Mouse (Mus musculus): ENCODE results near the gene Nfe2l2. TPM values are rescaled to one million over a fixed set of nuclear protein-coding genes. Genes with fewer than 3 reads are reported as not detected.
A peak's percentile ranks its signal among the peaks of the same experiment; 100 is the strongest.

Gene Nfe2l2
- polyA plus RNA-seq, 1 experiment: 74.1 TPM

GRCm38 (mm10) chr2:75750043-75750718 lies 45.7 kb upstream of the Nfe2l2 start:
- no peak overlapping the region for H3ac ChIP-seq (ENCODE audit: control insufficient read depth, insufficient read length)
- H3K79me2 ChIP-seq (ENCODE audit: control insufficient read depth, insufficient read depth): no peaks in the 10 kb centered on the region
- peak; percentile 93 for TF ChIP-seq TCF3 (IDR thresholded peaks at IDR 0.05; ENCODE audit: insufficient read length, low read depth)
- TF ChIP-seq REST (IDR thresholded peaks at IDR 0.05; ENCODE audit: insufficient read depth, insufficient read length): no peak
- TF ChIP-seq E2F4 (IDR thresholded peaks at IDR 0.05; ENCODE audit: insufficient read depth): no peak
- peak in 2 of 3 experiments; percentile 90 to 98 for TF ChIP-seq MYOD1 (IDR thresholded peaks at IDR 0.05; ENCODE audit: control insufficient read depth in 1 of 3, insufficient read length in 2 of 3, low read depth in 2 of 3)
- TF ChIP-seq MYOG (IDR thresholded peaks at IDR 0.05; ENCODE audit: control insufficient read depth in 1 of 3, insufficient read depth in 1 of 3, insufficient read length in 2 of 3, low read depth in 2 of 3): peak in 2 of 3 experiments; percentile 95 to 97
- peak; percentile 55 for TF ChIP-seq TCF12 (IDR thresholded peaks at IDR 0.05; ENCODE audit: insufficient read depth, poor library complexity, severe bottlenecking)
- H3K27me3 ChIP-seq (ENCODE audit: control insufficient read depth, insufficient read depth, insufficient read length): no peaks in the 10 kb centered on the region
- H3K4me3 ChIP-seq: no peak overlapping the region
- no peak overlapping the region for H3K4me2 ChIP-seq (ENCODE audit: low read depth)
- H3K36me3 ChIP-seq (ENCODE audit: control insufficient read depth, insufficient read depth): no peaks in the 10 kb centered on the region

- TF ChIP-seq MYOG (IDR thresholded peaks at IDR 0.05; ENCODE audit: control insufficient read depth in 1 of 3, insufficient read depth in 1 of 3, insufficient read length in 2 of 3, low read depth in 2 of 3): no peak
- no peak for TF ChIP-seq TCF12 (IDR thresholded peaks at IDR 0.05; ENCODE audit: insufficient read depth, poor library complexity, severe bottlenecking)
- no peak for TF ChIP-seq MAX (IDR thresholded peaks at IDR 0.05; ENCODE audit: low read depth)
- no peak for TF ChIP-seq E2F4 (IDR thresholded peaks at IDR 0.05; ENCODE audit: insufficient read depth)
- no peak for TF ChIP-seq POLR2AphosphoS2 (IDR thresholded peaks at IDR 0.05; ENCODE audit: insufficient read length, low read depth)
- TF ChIP-seq TCF3 (IDR thresholded peaks at IDR 0.05; ENCODE audit: insufficient read length, low read depth): no peak
- no peak for TF ChIP-seq CEBPB (IDR thresholded peaks at IDR 0.05; ENCODE audit: insufficient read depth, poor library complexity, severe bottlenecking)
- TF ChIP-seq POLR2A (IDR thresholded peaks at IDR 0.05; ENCODE audit: insufficient read length, low read depth): no peak
- TF ChIP-seq SRF (IDR thresholded peaks at IDR 0.05; ENCODE audit: control insufficient read depth, insufficient read length, low read depth): no peak
- no peak for TF ChIP-seq REST (IDR thresholded peaks at IDR 0.05; ENCODE audit: insufficient read depth, insufficient read length)
- TF ChIP-seq MYOD1 (IDR thresholded peaks at IDR 0.05; ENCODE audit: control insufficient read depth in 1 of 3, insufficient read length in 2 of 3, low read depth in 2 of 3): no peak
- TF ChIP-seq USF1 (IDR thresholded peaks at IDR 0.05; ENCODE audit: low read depth): no peak
- H3ac ChIP-seq (ENCODE audit: control insufficient read depth, insufficient read length): no peak overlapping the region
- no peaks in the 10 kb centered on the region for H3K79me2 ChIP-seq (ENCODE audit: control insufficient read depth, insufficient read depth)
- H3K4me3 ChIP-seq: no peak overlapping the region
- no peak overlapping the region for H3K4me2 ChIP-seq (ENCODE audit: low read depth)
- H3K36me3 ChIP-seq (ENCODE audit: control insufficient read depth, insufficient read depth): no peaks in the 10 kb centered on the region
- no peaks in the 10 kb centered on the region for H3K27me3 ChIP-seq (ENCODE audit: control insufficient read depth, insufficient read depth, insufficient read length)
These were observed 44.4 kb upstream of the Nfe2l2 start for GRCm38 (mm10) chr2:75748841-75749240.

GRCm38 (mm10) chr2:75737006-75737503 lies 32.6 kb upstream of the Nfe2l2 start:
- H3K36me3 ChIP-seq (ENCODE audit: control insufficient read depth, insufficient read depth): no peaks in the 10 kb centered on the region
- H3K4me2 ChIP-seq (ENCODE audit: low read depth): peak overlapping the region; percentile 13
- TF ChIP-seq E2F4 (IDR thresholded peaks at IDR 0.05; ENCODE audit: insufficient read depth) (no peak), MAX (IDR thresholded peaks at IDR 0.05; ENCODE audit: low read depth) (no peak), POLR2AphosphoS2 (IDR thresholded peaks at IDR 0.05; ENCODE audit: insufficient read length, low read depth) (no peak), TCF12 (IDR thresholded peaks at IDR 0.05; ENCODE audit: insufficient read depth, poor library complexity, severe bottlenecking) (no peak), USF1 (IDR thresholded peaks at IDR 0.05; ENCODE audit: low read depth) (no peak), POLR2A (IDR thresholded peaks at IDR 0.05; ENCODE audit: insufficient read length, low read depth) (no peak), REST (IDR thresholded peaks at IDR 0.05; ENCODE audit: insufficient read depth, insufficient read length) (no peak), TCF3 (IDR thresholded peaks at IDR 0.05; ENCODE audit: insufficient read length, low read depth) (no peak), SRF (IDR thresholded peaks at IDR 0.05; ENCODE audit: control insufficient read depth, insufficient read length, low read depth) (no peak), MYOD1 (IDR thresholded peaks at IDR 0.05; ENCODE audit: control insufficient read depth in 1 of 3, insufficient read length in 2 of 3, low read depth in 2 of 3) (no peak), CEBPB (IDR thresholded peaks at IDR 0.05; ENCODE audit: insufficient read depth, poor library complexity, severe bottlenecking) (no peak), MYOG (IDR thresholded peaks at IDR 0.05; ENCODE audit: control insufficient read depth in 1 of 3, insufficient read depth in 1 of 3, insufficient read length in 2 of 3, low read depth in 2 of 3) (no peak)
- no peaks in the 10 kb centered on the region for H3K79me2 ChIP-seq (ENCODE audit: control insufficient read depth, insufficient read depth)
- no peaks in the 10 kb centered on the region for H3K27me3 ChIP-seq (ENCODE audit: control insufficient read depth, insufficient read depth, insufficient read length)
- no peak overlapping the region for H3K4me3 ChIP-seq
- no peak overlapping the region for H3ac ChIP-seq (ENCODE audit: control insufficient read depth, insufficient read length)

DNA sequence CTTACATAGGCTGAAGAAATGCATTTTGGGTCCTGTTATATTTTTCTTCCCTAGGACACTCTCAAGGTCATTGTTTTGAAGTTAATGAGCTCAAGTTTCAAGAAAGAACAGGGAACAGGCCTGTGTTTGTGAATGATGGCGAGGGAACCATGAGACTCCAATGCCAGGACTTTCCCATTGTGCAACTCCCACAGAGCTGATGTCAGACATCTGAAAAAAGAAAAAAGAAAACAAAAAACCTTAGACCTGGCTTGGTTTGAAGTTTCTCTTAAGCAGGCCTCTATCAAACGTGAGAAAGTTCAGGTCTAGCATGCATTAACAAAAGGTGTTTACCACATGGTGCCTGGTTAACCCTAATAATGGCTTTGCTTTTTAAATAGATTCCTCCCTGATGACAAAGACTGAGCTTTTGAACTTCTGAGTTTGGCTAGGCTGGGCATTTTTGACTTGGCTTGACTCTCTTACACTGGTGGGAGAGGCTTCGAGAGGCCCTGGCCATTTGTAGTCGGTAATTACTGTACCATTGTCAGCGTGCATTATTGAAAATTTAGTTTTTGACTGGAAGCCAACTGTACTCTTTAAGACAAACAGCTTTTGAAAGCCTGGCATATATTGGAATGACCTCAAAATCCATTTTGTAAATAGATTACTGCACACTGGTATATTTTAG lies 29.9 kb upstream of the Nfe2l2 start:
- Histone ChIP-seq H3K4me2 (ENCODE audit: low read depth) (no peak overlapping the region), H3K27me3 (ENCODE audit: control insufficient read depth, insufficient read depth, insufficient read length) (no peaks in the 10 kb centered on the region), H3ac (ENCODE audit: control insufficient read depth, insufficient read length) (no peak overlapping the region), H3K36me3 (ENCODE audit: control insufficient read depth, insufficient read depth) (no peaks in the 10 kb centered on the region), H3K79me2 (ENCODE audit: control insufficient read depth, insufficient read depth) (no peaks in the 10 kb centered on the region), H3K4me3 (no peak overlapping the region)
- TF ChIP-seq MYOD1 (IDR thresholded peaks at IDR 0.05; ENCODE audit: control insufficient read depth in 1 of 3, insufficient read length in 2 of 3, low read depth in 2 of 3): no peak
- no peak for TF ChIP-seq E2F4 (IDR thresholded peaks at IDR 0.05; ENCODE audit: insufficient read depth)
- no peak for TF ChIP-seq MYOG (IDR thresholded peaks at IDR 0.05; ENCODE audit: control insufficient read depth in 1 of 3, insufficient read depth in 1 of 3, insufficient read length in 2 of 3, low read depth in 2 of 3)
- no peak for TF ChIP-seq SRF (IDR thresholded peaks at IDR 0.05; ENCODE audit: control insufficient read depth, insufficient read length, low read depth)
- TF ChIP-seq CEBPB (IDR thresholded peaks at IDR 0.05; ENCODE audit: insufficient read depth, poor library complexity, severe bottlenecking): 0 out of 2 replicates have a peak, but pooled peaks have one; percentile 26
